Mouse (Mus musculus): ENCODE measurements around the gene Foxred2. TPM values are rescaled to one million over a fixed set of nuclear protein-coding genes. Genes with fewer than 3 reads are reported as not detected.

Foxred2 gene
- polyA plus RNA-seq, 1 experiment from 2014 or later, result 0.55 TPM

- no peaks in the 10 kb centered on the region for H3K27me3 ChIP-seq (ENCODE audit: control insufficient read depth, insufficient read depth, low read length)
- H3K4me2 ChIP-seq (ENCODE audit: low read length), result no peak overlapping the region
- no peak overlapping the region for H3K9ac ChIP-seq (ENCODE audit: low read length)
- no peaks in the 10 kb centered on the region for H3K9me3 ChIP-seq (ENCODE audit: control insufficient read depth, low read length)
- no peak overlapping the region for H3K4me3 ChIP-seq (ENCODE audit: control insufficient read depth in 1 of 2, insufficient read depth in 1 of 2, low read depth in 1 of 2, low read length in 2 of 2)
- H3K4me1 ChIP-seq (ENCODE audit: control insufficient read depth in 2 of 2, insufficient read depth in 2 of 2, low read length in 2 of 2), result no peaks in the 10 kb centered on the region
- WGBS, result 82% methylated on average over 4 of the region's 4 CpGs
- H3K27ac ChIP-seq (replicated peaks in 1 of 2; ENCODE audit: control insufficient read depth in 1 of 2, insufficient read depth in 1 of 2, low read depth in 2 of 2, low read length in 2 of 2), result no peak overlapping the region
- H3K36me3 ChIP-seq (ENCODE audit: control insufficient read depth, insufficient read depth, low read length), result no peaks in the 10 kb centered on the region
- no peak for ATAC-seq (ENCODE audit: insufficient number of reproducible peaks, insufficient read depth, low FRiP score, low read depth)
Measured at GRCm38 (mm10) chr15:77945711-77946110, 10.8 kb downstream of the Foxred2 start.

- Histone ChIP-seq H3K27ac (replicated peaks in 1 of 2; ENCODE audit: control insufficient read depth in 1 of 2, insufficient read depth in 1 of 2, low read depth in 2 of 2, low read length in 2 of 2) (no peak overlapping the region), H3K36me3 (ENCODE audit: control insufficient read depth, insufficient read depth, low read length) (no peaks in the 10 kb centered on the region), H3K4me2 (ENCODE audit: low read length) (no peak overlapping the region), H3K27me3 (ENCODE audit: control insufficient read depth, insufficient read depth, low read length) (no peaks in the 10 kb centered on the region), H3K9ac (ENCODE audit: low read length) (no peak overlapping the region), H3K4me1 (ENCODE audit: control insufficient read depth in 2 of 2, insufficient read depth in 2 of 2, low read length in 2 of 2) (no peaks in the 10 kb centered on the region), H3K9me3 (ENCODE audit: control insufficient read depth, low read length) (no peaks in the 10 kb centered on the region), H3K4me3 (ENCODE audit: control insufficient read depth in 1 of 2, insufficient read depth in 1 of 2, low read depth in 1 of 2, low read length in 2 of 2) (no peak overlapping the region)
- WGBS, result 76% methylated on average over 3 of the region's 3 CpGs
- ATAC-seq (ENCODE audit: insufficient number of reproducible peaks, insufficient read depth, low FRiP score, low read depth), result no peak
Measured at GRCm38 (mm10) chr15:77941563-77941962, 15.0 kb downstream of the Foxred2 start.

GRCm38 (mm10) chr15:77938516-77938915, 18.0 kb downstream of the Foxred2 start:
- Histone ChIP-seq H3K27ac (replicated peaks in 1 of 2; ENCODE audit: control insufficient read depth in 1 of 2, insufficient read depth in 1 of 2, low read depth in 2 of 2, low read length in 2 of 2) (no peak overlapping the region), H3K4me2 (ENCODE audit: low read length) (no peak overlapping the region), H3K27me3 (ENCODE audit: control insufficient read depth, insufficient read depth, low read length) (peaks cover 11% of the 10 kb centered on the region; the same call in 1 of the 2 replicates), H3K4me3 (ENCODE audit: control insufficient read depth in 1 of 2, insufficient read depth in 1 of 2, low read depth in 1 of 2, low read length in 2 of 2) (no peak overlapping the region), H3K4me1 (ENCODE audit: control insufficient read depth in 2 of 2, insufficient read depth in 2 of 2, low read length in 2 of 2) (peaks cover 2% of the 10 kb centered on the region in 2 experiments; a peak in 1 of 4 replicates), H3K36me3 (ENCODE audit: control insufficient read depth, insufficient read depth, low read length) (no peaks in the 10 kb centered on the region), H3K9ac (ENCODE audit: low read length) (no peak overlapping the region), H3K9me3 (ENCODE audit: control insufficient read depth, low read length) (no peaks in the 10 kb centered on the region)
- 75% methylated on average over 5 of the region's 5 CpGs for WGBS
- ATAC-seq (ENCODE audit: insufficient number of reproducible peaks, insufficient read depth, low FRiP score, low read depth), result no peak

DNA sequence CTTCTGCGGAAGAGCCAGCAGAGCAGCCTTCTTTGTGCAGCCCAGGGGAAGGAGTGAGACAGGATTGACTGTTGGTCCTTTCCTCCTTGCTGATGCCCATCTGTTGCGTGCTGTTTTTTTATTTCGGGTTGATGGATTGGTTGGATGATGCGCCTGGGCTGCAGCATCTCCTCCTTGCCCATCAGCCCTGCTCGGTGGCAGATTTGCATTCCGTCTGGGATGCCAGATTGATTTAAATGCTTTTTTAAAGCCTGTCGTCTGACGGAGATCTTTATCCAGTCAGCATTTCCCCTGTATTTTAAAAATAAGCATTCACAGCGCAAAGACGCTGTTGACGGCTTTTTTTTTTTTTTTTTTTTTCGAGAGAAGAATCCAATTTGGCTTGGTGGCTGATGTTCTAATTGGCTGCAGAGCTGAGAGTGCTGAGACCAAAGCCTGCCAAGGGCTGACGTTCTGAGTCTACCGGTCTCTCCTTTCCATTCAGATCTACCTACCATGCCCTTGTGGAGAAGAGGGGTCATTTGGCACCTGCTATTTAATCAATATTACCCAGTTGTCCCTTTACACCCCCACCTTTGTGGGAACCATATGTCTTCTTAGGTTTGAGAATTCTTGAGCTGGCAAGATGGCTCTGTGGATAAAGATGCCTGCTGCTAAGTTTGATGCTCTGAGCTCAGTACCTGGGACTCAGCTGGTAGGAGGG, 20.7 kb downstream of the Foxred2 start:
- no peak overlapping the region for H3K4me2 ChIP-seq (ENCODE audit: low read length)
- WGBS, result 76% methylated on average over 14 of the region's 14 CpGs
- H3K27me3 ChIP-seq (ENCODE audit: control insufficient read depth, insufficient read depth, low read length), result peaks cover 11% of the 10 kb centered on the region; the same call in 1 of the 2 replicates
- no peak overlapping the region for H3K27ac ChIP-seq (replicated peaks in 1 of 2; ENCODE audit: control insufficient read depth in 1 of 2, insufficient read depth in 1 of 2, low read depth in 2 of 2, low read length in 2 of 2)
- no peak overlapping the region for H3K9ac ChIP-seq (ENCODE audit: low read length)
- H3K9me3 ChIP-seq (ENCODE audit: control insufficient read depth, low read length), result no peaks in the 10 kb centered on the region
- H3K4me1 ChIP-seq (ENCODE audit: control insufficient read depth in 2 of 2, insufficient read depth in 2 of 2, low read length in 2 of 2), result peaks cover 2 to 6% of the 10 kb centered on the region in 2 experiments; a peak in 1 of 4 replicates
- no peak for ATAC-seq (ENCODE audit: insufficient number of reproducible peaks, insufficient read depth, low FRiP score, low read depth)
- no peak overlapping the region for H3K4me3 ChIP-seq (ENCODE audit: control insufficient read depth in 1 of 2, insufficient read depth in 1 of 2, low read depth in 1 of 2, low read length in 2 of 2)
- no peaks in the 10 kb centered on the region for H3K36me3 ChIP-seq (ENCODE audit: control insufficient read depth, insufficient read depth, low read length)

GRCm38 (mm10) chr15:77934968-77935367, 21.6 kb downstream of the Foxred2 start:
- Histone ChIP-seq H3K9me3 (ENCODE audit: control insufficient read depth, low read length) (no peaks in the 10 kb centered on the region), H3K27me3 (ENCODE audit: control insufficient read depth, insufficient read depth, low read length) (peaks cover 11% of the 10 kb centered on the region; the same call in 1 of the 2 replicates), H3K4me1 (ENCODE audit: control insufficient read depth in 2 of 2, insufficient read depth in 2 of 2, low read length in 2 of 2) (peaks cover 2 to 6% of the 10 kb centered on the region in 2 experiments; a peak in 2 of 4 replicates), H3K36me3 (ENCODE audit: control insufficient read depth, insufficient read depth, low read length) (no peaks in the 10 kb centered on the region), H3K4me2 (ENCODE audit: low read length) (no peak overlapping the region), H3K4me3 (ENCODE audit: control insufficient read depth in 1 of 2, insufficient read depth in 1 of 2, low read depth in 1 of 2, low read length in 2 of 2) (no peak overlapping the region), H3K9ac (ENCODE audit: low read length) (no peak overlapping the region), H3K27ac (replicated peaks in 1 of 2; ENCODE audit: control insufficient read depth in 1 of 2, insufficient read depth in 1 of 2, low read depth in 2 of 2, low read length in 2 of 2) (no peak overlapping the region)
- WGBS, result 67% methylated on average over 5 of the region's 5 CpGs
- no peak for ATAC-seq (ENCODE audit: insufficient number of reproducible peaks, insufficient read depth, low FRiP score, low read depth)

GRCm38 (mm10) chr15:77934326-77934725, 22.2 kb downstream of the Foxred2 start:
- Histone ChIP-seq H3K4me3 (ENCODE audit: control insufficient read depth in 1 of 2, insufficient read depth in 1 of 2, low read depth in 1 of 2, low read length in 2 of 2) (no peak overlapping the region), H3K36me3 (ENCODE audit: control insufficient read depth, insufficient read depth, low read length) (no peaks in the 10 kb centered on the region), H3K4me2 (ENCODE audit: low read length) (no peak overlapping the region; the same call in 1 of the 2 replicates), H3K9me3 (ENCODE audit: control insufficient read depth, low read length) (no peaks in the 10 kb centered on the region), H3K9ac (ENCODE audit: low read length) (no peak overlapping the region), H3K27ac (replicated peaks in 1 of 2; ENCODE audit: control insufficient read depth in 1 of 2, insufficient read depth in 1 of 2, low read depth in 2 of 2, low read length in 2 of 2) (no peak overlapping the region), H3K4me1 (ENCODE audit: control insufficient read depth in 2 of 2, insufficient read depth in 2 of 2, low read length in 2 of 2) (peaks cover 2 to 12% of the 10 kb centered on the region in 2 experiments; a peak in 2 of 4 replicates), H3K27me3 (ENCODE audit: control insufficient read depth, insufficient read depth, low read length) (peaks cover 11% of the 10 kb centered on the region; the same call in 1 of the 2 replicates)
- 70% methylated on average over 11 of the region's 11 CpGs for WGBS
- ATAC-seq (ENCODE audit: insufficient number of reproducible peaks, insufficient read depth, low FRiP score, low read depth), result no peak

GRCm38 (mm10) chr15:77933770-77934169, 22.8 kb downstream of the Foxred2 start:
- no peaks in the 10 kb centered on the region for H3K9me3 ChIP-seq (ENCODE audit: control insufficient read depth, low read length)
- no peak overlapping the region for H3K4me3 ChIP-seq (ENCODE audit: control insufficient read depth in 1 of 2, insufficient read depth in 1 of 2, low read depth in 1 of 2, low read length in 2 of 2)
- WGBS, result under 1% methylated on average over 14 of the region's 14 CpGs
- no peaks in the 10 kb centered on the region for H3K36me3 ChIP-seq (ENCODE audit: control insufficient read depth, insufficient read depth, low read length)
- no peak for ATAC-seq (ENCODE audit: insufficient number of reproducible peaks, insufficient read depth, low FRiP score, low read depth)
- peak overlapping the region; percentile 41; the same call in 1 of the 2 replicates for H3K4me2 ChIP-seq (ENCODE audit: low read length)
- H3K4me1 ChIP-seq (ENCODE audit: control insufficient read depth in 2 of 2, insufficient read depth in 2 of 2, low read length in 2 of 2), result peaks cover 2 to 12% of the 10 kb centered on the region in 2 experiments; a peak in 2 of 4 replicates
- peaks cover 11% of the 10 kb centered on the region; the same call in 1 of the 2 replicates for H3K27me3 ChIP-seq (ENCODE audit: control insufficient read depth, insufficient read depth, low read length)
- no peak overlapping the region for H3K9ac ChIP-seq (ENCODE audit: low read length)
- no peak overlapping the region for H3K27ac ChIP-seq (replicated peaks in 1 of 2; ENCODE audit: control insufficient read depth in 1 of 2, insufficient read depth in 1 of 2, low read depth in 2 of 2, low read length in 2 of 2)
